Mouse (Mus musculus) hindbrain, embryonic 16.5 days (tissue): Measurements from ENCODE around the gene Kif19a. TPM values are rescaled to one million over a fixed set of nuclear protein-coding genes. Genes with fewer than 3 reads are reported as not detected.

ENCODE experiments used
- ATAC-seq: fragments of 200-750 bp; cut with Nextera tagmentation; 2 replicates; pipeline ENCODE4 v1.8.0; 2017; ENCODE audit warnings: moderate TSS enrichment, moderate library complexity
- H3K27ac ChIP-seq: fragments of 300-500 bp; sonication (generic); 2 replicates; pipeline ENCODE4 v1.5.1; 2014; ENCODE audit warnings: low read depth, mild to moderate bottlenecking, control low read depth, low read length, moderate library complexity
- H3K27me3 ChIP-seq: fragments of 300-500 bp; sonication (generic); replicated peaks from 2 replicates; pipeline ENCODE4 v1.6.1; 2014; ENCODE audit warnings: low read length; ENCODE audit not compliant: control insufficient read depth, insufficient read depth
- H3K36me3 ChIP-seq: fragments of 300-500 bp; sonication (generic); 2 replicates; pipeline ENCODE4 v1.6.1; 2014; ENCODE audit warnings: mild to moderate bottlenecking, low read length, moderate library complexity, mixed read lengths; ENCODE audit not compliant: control insufficient read depth, insufficient read depth
- H3K4me1 ChIP-seq: fragments of 300-500 bp; sonication (generic); 2 replicates; pipeline ENCODE4 v1.6.1; 2014; ENCODE audit warnings: low read depth, low read length; ENCODE audit not compliant: control insufficient read depth, insufficient read depth
- H3K4me2 ChIP-seq: fragments of 300-500 bp; sonication (generic); 2 replicates; pipeline ENCODE4 v1.6.1; 2014; ENCODE audit warnings: mild to moderate bottlenecking, low read length, control low read depth, moderate library complexity
- H3K4me3 ChIP-seq: fragments of 300-500 bp; sonication (generic); 2 replicates; pipeline ENCODE4 v1.5.1; 2014; ENCODE audit warnings: mild to moderate bottlenecking, low read length, control low read depth, moderate library complexity
- H3K9ac ChIP-seq: fragments of 300-500 bp; sonication (generic); 2 replicates; pipeline ENCODE4 v1.6.1; 2014; ENCODE audit warnings: low read depth, mild to moderate bottlenecking, control low read depth, low read length, moderate library complexity
- H3K9me3 ChIP-seq: fragments of 300-500 bp; sonication (generic); 2 replicates; pipeline ENCODE4 v1.6.1; 2014; ENCODE audit warnings: mild to moderate bottlenecking, low read length, moderate library complexity; ENCODE audit not compliant: control insufficient read depth
- WGBS: fragments of 180-500 bp; shearing (Covaris S2); extraction: QIAGEN DNeasy Blood & Tissue Kit; methylation state at CpG from one replicate; pipeline ENCODE4 v1.1.7; 2014; 5-methylcytosine and 5-hydroxymethylcytosine counted together
- polyA plus RNA-seq: library from polyadenylated mRNA; unstranded; fragments of >200 nt; fragmentation: Nextera tagmentation; extraction: Ambion mirVana; gene quantifications from 2 replicates; pipeline ENCODE4 v1.2.1, GENCODE M21; 2015

Gene Kif19a
- polyA plus RNA-seq, 1 experiment from 2014 or later: 0.69 TPM

- peak; percentile 34; the same call in 1 of the 2 replicates for ATAC-seq
- H3K27me3 ChIP-seq: no peaks in the 10 kb centered on the region
- H3K9me3 ChIP-seq: no peaks in the 10 kb centered on the region
- peak overlapping the region; percentile 64 for H3K27ac ChIP-seq
- peaks cover 17% of the 10 kb centered on the region for H3K4me1 ChIP-seq
- no peak overlapping the region for H3K4me3 ChIP-seq
- H3K36me3 ChIP-seq: no peaks in the 10 kb centered on the region
- H3K9ac ChIP-seq: no peak overlapping the region
- 5% methylated on average over 11 of the region's 11 CpGs for WGBS
- H3K4me2 ChIP-seq: peak overlapping the region; percentile 22
Measured at GRCm38 (mm10) chr11:114823199-114823725, 58.1 kb downstream of the Kif19a start.

GRCm38 (mm10) chr11:114826686-114827085, 61.5 kb downstream of the Kif19a start:
- Histone ChIP-seq H3K4me2 (no peak overlapping the region), H3K27me3 (no peaks in the 10 kb centered on the region), H3K36me3 (no peaks in the 10 kb centered on the region), H3K9me3 (no peaks in the 10 kb centered on the region), H3K27ac (no peak overlapping the region), H3K4me1 (peaks cover 24% of the 10 kb centered on the region), H3K4me3 (no peak overlapping the region), H3K9ac (no peak overlapping the region)
- WGBS: 54% methylated on average over 5 of the region's 5 CpGs
- ATAC-seq: no peak

- Histone ChIP-seq H3K36me3 (no peaks in the 10 kb centered on the region), H3K4me1 (peaks cover 11% of the 10 kb centered on the region), H3K9me3 (no peaks in the 10 kb centered on the region), H3K27ac (no peak overlapping the region), H3K27me3 (no peaks in the 10 kb centered on the region), H3K4me3 (no peak overlapping the region), H3K4me2 (peak overlapping the region; percentile 44), H3K9ac (peak overlapping the region; percentile 44)
- ATAC-seq: peak; percentile 42; the same call in 1 of the 2 replicates
- 9% methylated on average over 24 of the region's 24 CpGs for WGBS
Measured at GRCm38 (mm10) chr11:114829499-114830432, 64.6 kb downstream of the Kif19a start.

GRCm38 (mm10) chr11:114830433-114830773, 65.2 kb downstream of the Kif19a start:
- 19% methylated on average over 8 of the region's 8 CpGs for WGBS
- H3K4me2 ChIP-seq: peak overlapping the region; percentile 44; the same call in 1 of the 2 replicates

GRCm38 (mm10) chr11:114833166-114833565, 68.0 kb downstream of the Kif19a start:
- peaks cover 11% of the 10 kb centered on the region for H3K4me1 ChIP-seq
- H3K4me2 ChIP-seq: no peak overlapping the region
- no peaks in the 10 kb centered on the region for H3K9me3 ChIP-seq
- H3K9ac ChIP-seq: no peak overlapping the region
- no peak for ATAC-seq
- no peak overlapping the region for H3K4me3 ChIP-seq
- no peaks in the 10 kb centered on the region for H3K36me3 ChIP-seq
- no peaks in the 10 kb centered on the region for H3K27me3 ChIP-seq
- 64% methylated on average over 5 of the region's 5 CpGs for WGBS
- no peak overlapping the region for H3K27ac ChIP-seq

More at GRCm38 (mm10) chr11:114830433-114830773, 65.2 kb downstream of the Kif19a start:
- H3K27ac ChIP-seq: no peak overlapping the region
- H3K27me3 ChIP-seq: no peaks in the 10 kb centered on the region
- peaks cover 11% of the 10 kb centered on the region for H3K4me1 ChIP-seq
- no peak overlapping the region for H3K9ac ChIP-seq
- no peaks in the 10 kb centered on the region for H3K36me3 ChIP-seq
- ATAC-seq: no peak
- no peak overlapping the region for H3K4me3 ChIP-seq
- no peaks in the 10 kb centered on the region for H3K9me3 ChIP-seq

Other genes with a start within 250 kb of the Kif19a start
- gene Rpl38, start 96.9 kb upstream of the Kif19a start, polyA plus RNA-seq: 578 and 579 TPM in 2 replicates
- 31.6 and 40.7 TPM in 2 replicates for gene Ttyh2, start 90.0 kb upstream of the Kif19a start, polyA plus RNA-seq
- gene Dnaic2, start 38.0 kb upstream of the Kif19a start, polyA plus RNA-seq: 2.5 and 3.0 TPM in 2 replicates
- gene Btbd17, start 30.6 kb downstream of the Kif19a start, polyA plus RNA-seq: 22.4 and 24.2 TPM in 2 replicates
- not detected in 2 replicates for gene Gpr142, start 33.5 kb downstream of the Kif19a start, polyA plus RNA-seq
- 9.7 and 12.9 TPM in 2 replicates for gene Gprc5c, start 85.8 kb downstream of the Kif19a start, polyA plus RNA-seq
- gene Cd300a, start 124.7 kb downstream of the Kif19a start, polyA plus RNA-seq: 0.97 and 1.6 TPM in 2 replicates
- gene Cd300lb, start 169.0 kb downstream of the Kif19a start, polyA plus RNA-seq: not detected in 2 replicates
- not detected in 2 replicates for gene Cd300c, start 203.8 kb downstream of the Kif19a start, polyA plus RNA-seq
- 0.20 TPM in 1 of 2 replicates, not detected in the other for gene Cd300ld, start 224.5 kb downstream of the Kif19a start, polyA plus RNA-seq
- gene Cd300c2, start 236.5 kb downstream of the Kif19a start, polyA plus RNA-seq: 1.4 TPM in 2 replicates